Mouse (Mus musculus) lung, adult 2 months (tissue): Measurements from ENCODE around the gene Atp2a2.

ENCODE experiments used
- CTCF ChIP-seq: fragments of 200-500 bp; IDR thresholded peaks from 2 replicates; pipeline ENCODE4 v1.5.1; 2011; ENCODE audit warnings: mild to moderate bottlenecking, low read length, control low read depth; ENCODE audit not compliant: insufficient read depth
- POLR2A ChIP-seq: fragments of 200-500 bp; IDR thresholded peaks from 2 replicates; pipeline ENCODE4 v1.6.1; 2011; ENCODE audit warnings: low read depth, mild to moderate bottlenecking, control low read depth, low read length, borderline replicate concordance; ENCODE audit errors: extremely low read depth

GRCm38 (mm10) chr5:122459335-122459734, 42.7 kb downstream of the Atp2a2 start:
- TF ChIP-seq CTCF: no peak
- no peak for TF ChIP-seq POLR2A
